Mouse (Mus musculus): ENCODE results near the gene Prrx1. TPM values are rescaled to one million over a fixed set of nuclear protein-coding genes. Genes with fewer than 3 reads are reported as not detected.

Gene Prrx1
- polyA plus RNA-seq, 1 experiment from 2014 or later = 115 TPM

- no peaks in the 10 kb centered on the region for H3K27me3 ChIP-seq
- H3K4me1 ChIP-seq = no peaks in the 10 kb centered on the region
- H3K4me3 ChIP-seq = no peak overlapping the region
- H3K9me3 ChIP-seq = no peaks in the 10 kb centered on the region
- no peak overlapping the region for H3K27ac ChIP-seq
- no peak for ATAC-seq (ENCODE audit: insufficient number of reproducible peaks, low FRiP score, low TSS enrichment, low read depth)
- H3K9ac ChIP-seq = no peak overlapping the region
- 79% methylated on average over 3 of the region's 3 CpGs for WGBS
- H3K36me3 ChIP-seq = no peaks in the 10 kb centered on the region
- no peak overlapping the region for H3K4me2 ChIP-seq
These were observed 25.7 kb upstream of the Prrx1 start for GRCm38 (mm10) chr1:163339219-163339561.

GRCm38 (mm10) chr1:163338525-163339218, 25.2 kb upstream of the Prrx1 start:
- Histone ChIP-seq H3K4me3 (no peak overlapping the region), H3K4me2 (no peak overlapping the region), H3K4me1 (no peaks in the 10 kb centered on the region), H3K9me3 (no peaks in the 10 kb centered on the region), H3K27ac (no peak overlapping the region), H3K36me3 (no peaks in the 10 kb centered on the region), H3K27me3 (no peaks in the 10 kb centered on the region), H3K9ac (no peak overlapping the region)
- no peak for ATAC-seq (ENCODE audit: insufficient number of reproducible peaks, low FRiP score, low TSS enrichment, low read depth)
- 56% methylated on average over 7 of the region's 7 CpGs for WGBS

GRCm38 (mm10) chr1:163337821-163338220, 24.3 kb upstream of the Prrx1 start:
- no peaks in the 10 kb centered on the region for H3K4me1 ChIP-seq
- no peaks in the 10 kb centered on the region for H3K27me3 ChIP-seq
- no peaks in the 10 kb centered on the region for H3K36me3 ChIP-seq
- no peak overlapping the region for H3K4me2 ChIP-seq
- no peak overlapping the region for H3K4me3 ChIP-seq
- H3K9ac ChIP-seq = no peak overlapping the region
- H3K27ac ChIP-seq = no peak overlapping the region
- H3K9me3 ChIP-seq = no peaks in the 10 kb centered on the region
- ATAC-seq (ENCODE audit: insufficient number of reproducible peaks, low FRiP score, low TSS enrichment, low read depth) = no peak
- WGBS = 62% methylated on average over 2 of the region's 2 CpGs

GRCm38 (mm10) chr1:163327279-163327678, 13.8 kb upstream of the Prrx1 start:
- Histone ChIP-seq H3K27ac (no peak overlapping the region), H3K36me3 (no peaks in the 10 kb centered on the region), H3K4me3 (no peak overlapping the region), H3K4me1 (no peaks in the 10 kb centered on the region), H3K27me3 (no peaks in the 10 kb centered on the region), H3K9ac (no peak overlapping the region), H3K4me2 (no peak overlapping the region), H3K9me3 (no peaks in the 10 kb centered on the region)
- 29% methylated on average over 2 of the region's 2 CpGs for WGBS
- ATAC-seq (ENCODE audit: insufficient number of reproducible peaks, low FRiP score, low TSS enrichment, low read depth) = no peak

- Histone ChIP-seq H3K9me3 (no peaks in the 10 kb centered on the region), H3K27ac (no peak overlapping the region), H3K27me3 (peaks cover 11% of the 10 kb centered on the region; the same call in 1 of the 2 replicates), H3K9ac (no peak overlapping the region), H3K4me3 (no peak overlapping the region), H3K4me2 (no peak overlapping the region), H3K4me1 (peaks cover 11% of the 10 kb centered on the region), H3K36me3 (no peaks in the 10 kb centered on the region)
- 68% methylated on average over 3 of the region's 3 CpGs for WGBS
- no peak for ATAC-seq (ENCODE audit: insufficient number of reproducible peaks, low FRiP score, low TSS enrichment, low read depth)
These were observed 6.4 kb upstream of the Prrx1 start for GRCm38 (mm10) chr1:163319669-163320571.

GRCm38 (mm10) chr1:163316920-163317319, 3.4 kb upstream of the Prrx1 start:
- H3K27me3 ChIP-seq = peaks cover 12% of the 10 kb centered on the region; the same call in 1 of the 2 replicates
- H3K4me1 ChIP-seq = peaks cover 19% of the 10 kb centered on the region
- H3K4me3 ChIP-seq = no peak overlapping the region
- no peaks in the 10 kb centered on the region for H3K9me3 ChIP-seq
- ATAC-seq (ENCODE audit: insufficient number of reproducible peaks, low FRiP score, low TSS enrichment, low read depth) = no peak
- WGBS = 19% methylated on average over 1 of the region's 1 CpGs
- no peak overlapping the region for H3K4me2 ChIP-seq
- no peaks in the 10 kb centered on the region for H3K36me3 ChIP-seq
- no peak overlapping the region for H3K9ac ChIP-seq
- H3K27ac ChIP-seq = no peak overlapping the region

- WGBS = 1% methylated on average over 23 of the region's 23 CpGs
- H3K9me3 ChIP-seq = no peaks in the 10 kb centered on the region
- 0 out of 2 replicates have a peak, but pooled peaks have one; percentile 16 for ATAC-seq (ENCODE audit: insufficient number of reproducible peaks, low FRiP score, low TSS enrichment, low read depth)
- peak overlapping the region; percentile 58 for H3K4me2 ChIP-seq
- no peaks in the 10 kb centered on the region for H3K36me3 ChIP-seq
- H3K4me1 ChIP-seq = peaks cover 19% of the 10 kb centered on the region
- H3K4me3 ChIP-seq = peak overlapping the region; percentile 68
- peak overlapping the region; percentile 24; the same call in 1 of the 2 replicates for H3K9ac ChIP-seq
- H3K27ac ChIP-seq = peak overlapping the region; percentile 99
- H3K27me3 ChIP-seq = peaks cover 12% of the 10 kb centered on the region; the same call in 1 of the 2 replicates
These were observed 1.4 kb upstream of the Prrx1 start for GRCm38 (mm10) chr1:163314829-163315301.

GRCm38 (mm10) chr1:163313921-163314725, 613 bp upstream of the Prrx1 start:
- H3K4me1 ChIP-seq = peaks cover 19% of the 10 kb centered on the region

GRCm38 (mm10) chr1:163311861-163312811, 1.4 kb downstream of the Prrx1 start:
- Histone ChIP-seq H3K27me3 (peaks cover 12% of the 10 kb centered on the region; the same call in 1 of the 2 replicates), H3K27ac (peak overlapping the region; percentile 99), H3K9ac (peak overlapping the region; percentile 96), H3K4me3 (peak overlapping the region; percentile 68), H3K4me2 (peak overlapping the region; percentile 58), H3K36me3 (no peaks in the 10 kb centered on the region), H3K9me3 (no peaks in the 10 kb centered on the region), H3K4me1 (peaks cover 28% of the 10 kb centered on the region)
- under 1% methylated on average over 59 of the region's 59 CpGs for WGBS
- no peak for ATAC-seq (ENCODE audit: insufficient number of reproducible peaks, low FRiP score, low TSS enrichment, low read depth)

More at GRCm38 (mm10) chr1:163313921-163314725, 613 bp upstream of the Prrx1 start:
- ATAC-seq (ENCODE audit: insufficient number of reproducible peaks, low FRiP score, low TSS enrichment, low read depth) = peak; percentile 70; the same call in 1 of the 2 replicates
- H3K36me3 ChIP-seq = no peaks in the 10 kb centered on the region
- peak overlapping the region; percentile 58 for H3K4me2 ChIP-seq
- no peaks in the 10 kb centered on the region for H3K9me3 ChIP-seq
- H3K27me3 ChIP-seq = peaks cover 12% of the 10 kb centered on the region; the same call in 1 of the 2 replicates
- peak overlapping the region; percentile 96; the same call in 1 of the 2 replicates for H3K9ac ChIP-seq
- peak overlapping the region; percentile 68 for H3K4me3 ChIP-seq
- WGBS = under 1% methylated on average over 21 of the region's 21 CpGs
- H3K27ac ChIP-seq = peak overlapping the region; percentile 99

- ATAC-seq (ENCODE audit: insufficient number of reproducible peaks, low FRiP score, low TSS enrichment, low read depth) = no peak
- Histone ChIP-seq H3K27me3 (peaks cover 12% of the 10 kb centered on the region; the same call in 1 of the 2 replicates), H3K4me1 (peaks cover 31% of the 10 kb centered on the region), H3K9me3 (no peaks in the 10 kb centered on the region), H3K9ac (peak overlapping the region; percentile 96), H3K27ac (peak overlapping the region; percentile 99), H3K4me2 (peak overlapping the region; percentile 58), H3K36me3 (no peaks in the 10 kb centered on the region), H3K4me3 (peak overlapping the region; percentile 68)
- 10% methylated on average over 13 of the region's 13 CpGs for WGBS
These were observed 2.3 kb downstream of the Prrx1 start for GRCm38 (mm10) chr1:163311006-163311836.
